21 mouse cellular contexts compared by ENCODE assay signal in genomic region chr15:96031085-96031780, GRCm38 (mm10).
DNase-seq lines count a peak whose midpoint lies in the region; ATAC-seq lines count a peak whose summit lies in the region.
"Had no signal": no experiment of that assay in that cellular context is flagged by ENCODE, and none has a peak within 500 bp of the region (broad histone marks: within the 10 kb centered on the region; RNA-seq: fewer than 3 reads in every experiment).

No protein-coding gene starts in this region.

- ATAC-seq in kidney, embryonic 16.5 days (ENCODE audit: low FRiP score, low TSS enrichment), result peak; percentile 46; the same call in 1 of the 2 replicates
- ATAC-seq in kidney, embryonic 15.5 days (replicated peaks; ENCODE audit: low FRiP score), result no peak
- ATAC-seq in stomach, embryonic 15.5 days (ENCODE audit: insufficient read depth, low FRiP score, low read depth), result peak; percentile 79; the same call in 1 of the 2 replicates
- ATAC-seq: CD4-positive, CD25-positive, alpha-beta regulatory T cell, adult 4 months; hindbrain, postnatal 0 days; liver, embryonic 12.5 days; midbrain, embryonic 13.5 days; Patski had no signal

- peak; percentile 63 for DNase-seq in gastrocnemius, adult 18-20 months (ENCODE audit: low spot score)
- DNase-seq in gastrocnemius, postnatal 4 days (ENCODE audit: low spot score in 2 of 2), result no peak
- peak; percentile 19 to 39 for DNase-seq in gastrocnemius, adult 8-10 months (ENCODE audit: low spot score in 2 of 2)
- DNase-seq in kidney, adult 11 months, result no peak
- no peak for DNase-seq in limb, embryonic 10.5 days (ENCODE audit: low spot score)
- DNase-seq: adrenal gland, adult 8-10 months; cerebellum, adult 8-10 months; kidney, adult 18-20 months; kidney, postnatal 25 days; thymus, postnatal 14 days had no signal

- no peaks in the 10 kb centered on the region for H3K27me3 ChIP-seq in kidney, embryonic 16.5 days (ENCODE audit: insufficient read depth, low read length)
- H3K27me3 ChIP-seq in kidney, embryonic 15.5 days, result no peaks in the 10 kb centered on the region
- H3K27me3 ChIP-seq in stomach, embryonic 15.5 days (replicated peaks), result no peaks in the 10 kb centered on the region
- no peaks in the 10 kb centered on the region for H3K27me3 ChIP-seq in limb, embryonic 10.5 days (ENCODE audit: low read depth, poor library complexity, severe bottlenecking)
- H3K27me3 ChIP-seq: forebrain, embryonic 12.5 days; liver, embryonic 12.5 days; lung, embryonic 15.5 days; midbrain, embryonic 13.5 days; neural tube, embryonic 13.5 days; Patski had no signal

- no peaks in the 10 kb centered on the region for H3K36me3 ChIP-seq in kidney, embryonic 16.5 days (ENCODE audit: insufficient read depth, low read length)
- no peaks in the 10 kb centered on the region for H3K36me3 ChIP-seq in kidney, embryonic 15.5 days
- H3K36me3 ChIP-seq in stomach, embryonic 15.5 days, result no peaks in the 10 kb centered on the region
- H3K36me3 ChIP-seq in limb, embryonic 10.5 days, result no peaks in the 10 kb centered on the region
- H3K36me3 ChIP-seq: forebrain, embryonic 12.5 days; liver, embryonic 12.5 days; lung, embryonic 15.5 days; midbrain, embryonic 13.5 days; neural tube, embryonic 13.5 days had no signal

- H3K4me1 ChIP-seq in kidney, embryonic 16.5 days (ENCODE audit: insufficient read depth, low read length), result no peaks in the 10 kb centered on the region; the same call in 1 of the 2 replicates
- H3K4me1 ChIP-seq in kidney, embryonic 15.5 days, result no peaks in the 10 kb centered on the region
- no peaks in the 10 kb centered on the region for H3K4me1 ChIP-seq in stomach, embryonic 15.5 days
- H3K4me1 ChIP-seq in limb, embryonic 10.5 days, result no peaks in the 10 kb centered on the region; the same call in 1 of the 2 replicates
- H3K4me1 ChIP-seq: forebrain, embryonic 12.5 days; liver, embryonic 12.5 days; midbrain, embryonic 13.5 days; neural tube, embryonic 13.5 days had no signal

- WGBS in kidney, embryonic 16.5 days, result 72% methylated on average over 8 of the region's 8 CpGs
- 73% methylated on average over 8 of the region's 8 CpGs for WGBS in kidney, embryonic 15.5 days
- WGBS in stomach, embryonic 15.5 days, result 67% methylated on average over 8 of the region's 8 CpGs
- WGBS in limb, embryonic 10.5 days, result 87% methylated on average over 8 of the region's 8 CpGs

- H3K27ac ChIP-seq in kidney, embryonic 16.5 days (ENCODE audit: low read length), result no peak overlapping the region
- H3K27ac ChIP-seq in kidney, embryonic 15.5 days, result no peak overlapping the region
- H3K27ac ChIP-seq in stomach, embryonic 15.5 days, result no peak overlapping the region
- H3K27ac ChIP-seq in limb, embryonic 10.5 days, result no peak overlapping the region
- H3K27ac ChIP-seq: forebrain, embryonic 12.5 days; hindbrain, postnatal 0 days; liver, embryonic 12.5 days; lung, embryonic 15.5 days; midbrain, embryonic 13.5 days; neural tube, embryonic 13.5 days had no signal

- no peak overlapping the region for H3K9ac ChIP-seq in kidney, embryonic 16.5 days (replicated peaks; ENCODE audit: low read length)
- no peak overlapping the region for H3K9ac ChIP-seq in kidney, embryonic 15.5 days
- no peak overlapping the region for H3K9ac ChIP-seq in stomach, embryonic 15.5 days
- H3K9ac ChIP-seq: forebrain, embryonic 12.5 days; liver, embryonic 12.5 days; lung, embryonic 15.5 days; midbrain, embryonic 13.5 days; neural tube, embryonic 13.5 days had no signal

- H3K4me2 ChIP-seq in kidney, embryonic 16.5 days (replicated peaks; ENCODE audit: low read depth, low read length), result no peak overlapping the region
- no peak overlapping the region for H3K4me2 ChIP-seq in kidney, embryonic 15.5 days
- no peak overlapping the region for H3K4me2 ChIP-seq in stomach, embryonic 15.5 days
- H3K4me2 ChIP-seq: forebrain, embryonic 12.5 days; liver, embryonic 12.5 days; lung, embryonic 15.5 days; midbrain, embryonic 13.5 days; neural tube, embryonic 13.5 days had no signal

- no peaks in the 10 kb centered on the region for H3K9me3 ChIP-seq in kidney, embryonic 16.5 days (ENCODE audit: low read length)
- no peaks in the 10 kb centered on the region for H3K9me3 ChIP-seq in kidney, embryonic 15.5 days (replicated peaks)
- no peaks in the 10 kb centered on the region for H3K9me3 ChIP-seq in stomach, embryonic 15.5 days
- no peaks in the 10 kb centered on the region for H3K9me3 ChIP-seq in limb, embryonic 10.5 days (replicated peaks)
- H3K9me3 ChIP-seq: forebrain, embryonic 12.5 days; liver, embryonic 12.5 days; lung, embryonic 15.5 days; midbrain, embryonic 13.5 days; neural tube, embryonic 13.5 days had no signal

- no peak overlapping the region for H3K4me3 ChIP-seq in kidney, embryonic 16.5 days (ENCODE audit: low read length)
- no peak overlapping the region for H3K4me3 ChIP-seq in kidney, embryonic 15.5 days (replicated peaks)
- no peak overlapping the region for H3K4me3 ChIP-seq in stomach, embryonic 15.5 days (replicated peaks)
- no peak overlapping the region for H3K4me3 ChIP-seq in limb, embryonic 10.5 days
- H3K4me3 ChIP-seq: forebrain, embryonic 12.5 days; liver, embryonic 12.5 days; lung, embryonic 15.5 days; midbrain, embryonic 13.5 days; neural tube, embryonic 13.5 days had no signal

Comparison
In these comparisons a context has a peak if more than half of its experiments do, and no peak if none do; other contexts are left out.
1. DNase-seq: peak in gastrocnemius, adult 18-20 months (single experiment) and gastrocnemius, adult 8-10 months (2 of 2); none in gastrocnemius, postnatal 4 days (0 of 2), kidney, adult 11 months (single experiment) and limb, embryonic 10.5 days (single experiment).